Mouse (Mus musculus) MEL (cell line): ENCODE measurements around the gene Ube2cbp.

Experiments
- CHD1 ChIP-seq: IDR thresholded peaks from 2 replicates; pipeline ENCODE4 v1.6.1; 2012; ENCODE audit warnings: low read depth, mild to moderate bottlenecking, inconsistent platforms, low read length, improper control_type of control experiment
- CTCF ChIP-seq, 3 experiments: IDR thresholded peaks in 2 of 3; conservative IDR thresholded peaks in 1 of 3; 2 replicates each; pipeline ENCODE4 v1.5.1; 2011 to 2012; ENCODE audit warnings: low read length in 3 of 3, low read depth in 2 of 3, mild to moderate bottlenecking in 2 of 3, improper control_type of control experiment in 1 of 3, inconsistent platforms in 1 of 3, mixed read lengths in 1 of 3, moderate library complexity in 1 of 3; ENCODE audit not compliant: control insufficient read depth in 1 of 3, insufficient read depth in 1 of 3, poor library complexity in 1 of 3, severe bottlenecking in 1 of 3
- JUND ChIP-seq: IDR thresholded peaks from 2 replicates; pipeline ENCODE4 v1.6.1; 2011; ENCODE audit warnings: low read depth, mild to moderate bottlenecking, improper control_type of control experiment, low read length
- POLR2AphosphoS2 ChIP-seq: IDR thresholded peaks from 2 replicates; pipeline ENCODE4 v1.6.1; 2011; ENCODE audit warnings: low read length, improper control_type of control experiment
- TCF12 ChIP-seq: IDR thresholded peaks from 2 replicates; pipeline ENCODE4 v1.6.1; 2014; ENCODE audit warnings: low read depth, mild to moderate bottlenecking, inconsistent platforms, low read length, improper control_type of control experiment, moderate library complexity
- USF1 ChIP-seq: IDR thresholded peaks from 2 replicates; pipeline ENCODE4 v1.6.1; 2014; ENCODE audit warnings: low read depth, mild to moderate bottlenecking, inconsistent platforms, low read length, improper control_type of control experiment, moderate library complexity

- TF ChIP-seq TCF12 (no peak), CHD1 (no peak), CTCF (IDR thresholded peaks at IDR 0.05 in 2 of 3, conservative IDR thresholded peaks at IDR 0.05 in 1 of 3; ENCODE audit: control insufficient read depth in 1 of 3, insufficient read depth in 1 of 3, low read depth in 2 of 3, low read length in 3 of 3, poor library complexity in 1 of 3, severe bottlenecking in 1 of 3) (no peak), USF1 (no peak), JUND (no peak), POLR2AphosphoS2 (no peak)
These were observed 128.4 kb downstream of the Ube2cbp start for GRCm38 (mm10) chr9:86336361-86336760.
